Mouse (Mus musculus): Measurements from ENCODE around the gene Treml1.
"Not testable (repeated sequence)": the region's sequence is repeated elsewhere in the genome, so short reads cannot be mapped to it uniquely, and the experiment has no call there.

The Treml1 gene

GRCm38 (mm10) chr17:48359616-48360015 is at the start of gene Treml1:
TSS of gene Treml1 (plus strand) at chr17:48359916.
- DNase-seq (ENCODE audit: low read depth): peak; percentile 40

GRCm38 (mm10) chr17:48312124-48312523 is 47.6 kb upstream of the Treml1 start:
- no peak for DNase-seq (ENCODE audit: low read depth)

GRCm38 (mm10) chr17:48315905-48316579 is 43.7 kb upstream of the Treml1 start, which contains the start of gene B430306N03Rik:
TSS of gene B430306N03Rik (plus strand) at chr17:48316141.
- DNase-seq (ENCODE audit: low read depth): not testable (repeated sequence)

- no peak for DNase-seq (ENCODE audit: low read depth)
Observed at GRCm38 (mm10) chr17:48318686-48319085, 41.0 kb upstream of the Treml1 start.

GRCm38 (mm10) chr17:48321279-48321678 is 38.4 kb upstream of the Treml1 start:
- no peak for DNase-seq (ENCODE audit: low read depth)

GRCm38 (mm10) chr17:48323236-48323635 is 36.5 kb upstream of the Treml1 start:
- no peak for DNase-seq (ENCODE audit: low read depth)

- DNase-seq (ENCODE audit: low read depth): no peak
Observed at GRCm38 (mm10) chr17:48324258-48324657, 35.5 kb upstream of the Treml1 start.

- no peak for DNase-seq (ENCODE audit: low read depth)
Observed at GRCm38 (mm10) chr17:48325093-48325492, 34.6 kb upstream of the Treml1 start.

GRCm38 (mm10) chr17:48325638-48326037 is 34.1 kb upstream of the Treml1 start:
- peak; percentile 22 for DNase-seq (ENCODE audit: low read depth)

GRCm38 (mm10) chr17:48326656-48327055 is 33.1 kb upstream of the Treml1 start:
- peak; percentile 12 for DNase-seq (ENCODE audit: low read depth)

- DNase-seq (ENCODE audit: low read depth): no peak
Observed at GRCm38 (mm10) chr17:48332524-48332923, 27.2 kb upstream of the Treml1 start.

- DNase-seq (ENCODE audit: low read depth): no peak
Observed at GRCm38 (mm10) chr17:48334186-48334585, 25.5 kb upstream of the Treml1 start.

- DNase-seq (ENCODE audit: low read depth): peak; percentile 81
Observed at GRCm38 (mm10) chr17:48336857-48337256, 22.9 kb upstream of the Treml1 start.

GRCm38 (mm10) chr17:48340267-48340666 is 19.4 kb upstream of the Treml1 start:
- DNase-seq (ENCODE audit: low read depth): no peak

GRCm38 (mm10) chr17:48341947-48342346 is 17.8 kb upstream of the Treml1 start:
- no peak for DNase-seq (ENCODE audit: low read depth)

GRCm38 (mm10) chr17:48343065-48343464 is 16.7 kb upstream of the Treml1 start:
- no peak for DNase-seq (ENCODE audit: low read depth)

- no peak for DNase-seq (ENCODE audit: low read depth)
Observed at GRCm38 (mm10) chr17:48345824-48346223, 13.9 kb upstream of the Treml1 start.

GRCm38 (mm10) chr17:48346231-48346630 is 13.5 kb upstream of the Treml1 start, which contains the start of gene Trem2:
TSS of gene Trem2 (plus strand) at chr17:48346401.
- peak; percentile 60 for DNase-seq (ENCODE audit: low read depth)

- no peak for DNase-seq (ENCODE audit: low read depth)
Observed at GRCm38 (mm10) chr17:48346834-48347233, 12.9 kb upstream of the Treml1 start.

- DNase-seq (ENCODE audit: low read depth): no peak
Observed at GRCm38 (mm10) chr17:48347287-48347686, 12.4 kb upstream of the Treml1 start.

- no peak for DNase-seq (ENCODE audit: low read depth)
Observed at GRCm38 (mm10) chr17:48350681-48351193, 9.0 kb upstream of the Treml1 start.

GRCm38 (mm10) chr17:48352976-48353375 is 6.7 kb upstream of the Treml1 start:
- not testable (repeated sequence) for DNase-seq (ENCODE audit: low read depth)

- DNase-seq (ENCODE audit: low read depth): peak; percentile 93
Observed at GRCm38 (mm10) chr17:48355822-48356221, 3.9 kb upstream of the Treml1 start.

- DNase-seq (ENCODE audit: low read depth): no peak
Observed at GRCm38 (mm10) chr17:48357892-48358291, 1.8 kb upstream of the Treml1 start.

Data from NIH3T3 (cell line).